8 mouse cellular contexts compared by ENCODE assay signal in genomic region chr11:101687351-101688301, GRCm38 (mm10). TPM values are rescaled to one million over a fixed set of nuclear protein-coding genes. Genes with fewer than 3 reads are reported as not detected.
DNase-seq lines count a peak whose midpoint lies in the region; ATAC-seq and TF ChIP-seq lines count a peak whose summit lies in the region.

No protein-coding gene starts in this region.

- no peak overlapping the region for H3K4me2 ChIP-seq in limb, embryonic 14.5 days (replicated peaks; ENCODE audit: low read depth, low read length, severe bottlenecking)
- H3K4me2 ChIP-seq in embryonic facial prominence, embryonic 15.5 days (replicated peaks) = peak overlapping the region; percentile 28
- H3K4me2 ChIP-seq in heart, embryonic 11.5 days = peak overlapping the region; percentile 7; the same call in 1 of the 2 replicates

- no peaks in the 10 kb centered on the region for H3K9me3 ChIP-seq in limb, embryonic 14.5 days (ENCODE audit: control insufficient read depth, low read length)
- H3K9me3 ChIP-seq in limb, embryonic 10.5 days (replicated peaks) = no peaks in the 10 kb centered on the region
- no peaks in the 10 kb centered on the region for H3K9me3 ChIP-seq in embryonic facial prominence, embryonic 15.5 days (replicated peaks)
- H3K9me3 ChIP-seq in heart, embryonic 11.5 days (replicated peaks; ENCODE audit: control insufficient read depth, low read length) = no peaks in the 10 kb centered on the region

- no peak for TF ChIP-seq POLR2A in limb, embryonic 14.5 days (IDR thresholded peaks at IDR 0.05; ENCODE audit: borderline replicate concordance, extremely low read depth, insufficient read depth, insufficient read length)

- H3K36me3 ChIP-seq in limb, embryonic 14.5 days (ENCODE audit: control insufficient read depth, insufficient read depth, low read length) = no peaks in the 10 kb centered on the region
- H3K36me3 ChIP-seq in limb, embryonic 10.5 days = no peaks in the 10 kb centered on the region
- no peaks in the 10 kb centered on the region for H3K36me3 ChIP-seq in embryonic facial prominence, embryonic 15.5 days
- H3K36me3 ChIP-seq in heart, embryonic 11.5 days (ENCODE audit: control insufficient read depth, insufficient read depth, low read length) = no peaks in the 10 kb centered on the region

- H3K4me3 ChIP-seq in limb, embryonic 14.5 days (replicated peaks; ENCODE audit: low read length) = no peak overlapping the region
- H3K4me3 ChIP-seq in limb, embryonic 10.5 days = no peak overlapping the region
- no peak overlapping the region for H3K4me3 ChIP-seq in embryonic facial prominence, embryonic 15.5 days (replicated peaks)
- peak overlapping the region; percentile 14; the same call in 1 of the 2 replicates for H3K4me3 ChIP-seq in heart, embryonic 11.5 days (ENCODE audit: low read depth, low read length)

- peak; percentile 64 for DNase-seq in limb, embryonic 14.5 days (ENCODE audit: low spot score)
- DNase-seq in limb, embryonic 10.5 days (ENCODE audit: low spot score) = no peak
- DNase-seq in layer of hippocampus, adult 18-20 months (ENCODE audit: low spot score in 2 of 2) = peak; percentile 86 to 93
- peak; percentile 76 for DNase-seq in lung, postnatal 25 days (ENCODE audit: low spot score)
- DNase-seq in testis, postnatal 10 days (ENCODE audit: low spot score) = peak; percentile 79
- DNase-seq in c-Kit-positive CD71-positive TER-119-positive erythroid progenitor cells, embryonic 14.5 days (ENCODE audit: low spot score) = no peak

- H3K9ac ChIP-seq in limb, embryonic 14.5 days (ENCODE audit: low read depth, low read length, severe bottlenecking) = no peak overlapping the region
- no peak overlapping the region for H3K9ac ChIP-seq in embryonic facial prominence, embryonic 15.5 days
- H3K9ac ChIP-seq in heart, embryonic 11.5 days (ENCODE audit: low read depth, low read length) = peak overlapping the region; percentile 23

- peaks cover 12% of the 10 kb centered on the region; the same call in 1 of the 2 replicates for H3K4me1 ChIP-seq in limb, embryonic 14.5 days (ENCODE audit: control insufficient read depth, insufficient read depth, low read length)
- H3K4me1 ChIP-seq in limb, embryonic 10.5 days = peaks cover 7% of the 10 kb centered on the region; the same call in 1 of the 2 replicates
- peaks cover 22% of the 10 kb centered on the region for H3K4me1 ChIP-seq in embryonic facial prominence, embryonic 15.5 days
- H3K4me1 ChIP-seq in heart, embryonic 11.5 days (ENCODE audit: control insufficient read depth, insufficient read depth, low read length) = peaks cover 10% of the 10 kb centered on the region

- peak overlapping the region; percentile 26; the same call in 1 of the 2 replicates for H3K27ac ChIP-seq in limb, embryonic 14.5 days (replicated peaks; ENCODE audit: low read depth, low read length)
- H3K27ac ChIP-seq in limb, embryonic 10.5 days = no peak overlapping the region
- peak overlapping the region; percentile 85 for H3K27ac ChIP-seq in embryonic facial prominence, embryonic 15.5 days (replicated peaks)
- peak overlapping the region; percentile 12; the same call in 1 of the 2 replicates for H3K27ac ChIP-seq in heart, embryonic 11.5 days (ENCODE audit: low read depth, low read length)

- ATAC-seq in limb, embryonic 14.5 days (ENCODE audit: low FRiP score, low read depth) = no peak
- peak; percentile 79 for ATAC-seq in embryonic facial prominence, embryonic 15.5 days (ENCODE audit: insufficient number of reproducible peaks, low FRiP score, low TSS enrichment, low read depth)
- ATAC-seq in heart, embryonic 11.5 days (replicated peaks; ENCODE audit: insufficient number of reproducible peaks, low FRiP score, low TSS enrichment) = 0 out of 2 replicates have a peak, but pooled peaks have one; percentile 18

- WGBS in limb, embryonic 14.5 days = 62% methylated on average over 13 of the region's 13 CpGs
- 68% methylated on average over 13 of the region's 13 CpGs for WGBS in limb, embryonic 10.5 days
- WGBS in embryonic facial prominence, embryonic 15.5 days = 35% methylated on average over 13 of the region's 13 CpGs
- WGBS in heart, embryonic 11.5 days (ENCODE audit: insufficient replicate concordance) = 32% methylated on average over 13 of the region's 13 CpGs

- H3K27me3 ChIP-seq in limb, embryonic 14.5 days (ENCODE audit: control insufficient read depth, insufficient read depth, low read length) = no peaks in the 10 kb centered on the region
- no peaks in the 10 kb centered on the region for H3K27me3 ChIP-seq in limb, embryonic 10.5 days (ENCODE audit: low read depth, poor library complexity, severe bottlenecking)
- H3K27me3 ChIP-seq in embryonic facial prominence, embryonic 15.5 days = no peaks in the 10 kb centered on the region
- no peaks in the 10 kb centered on the region for H3K27me3 ChIP-seq in heart, embryonic 11.5 days (ENCODE audit: control insufficient read depth, insufficient read depth, low read length)

RNA-seq across cellular contexts. Expression of gene Arl4d, which starts 22.3 kb away (rescaled TPM):
- 3.0 and 4.2 TPM in 2 replicates for polyA plus RNA-seq in limb, embryonic 14.5 days (2012; rRNA removed)
- 2.5 and 3.6 TPM in 2 replicates for polyA plus RNA-seq in limb, embryonic 14.5 days (2014; fragmentation: Nextera tagmentation; extraction: Ambion mirVana)
- polyA plus RNA-seq in limb, embryonic 10.5 days (2016; fragmentation: Nextera tagmentation; extraction: Ambion mirVana) = 1.9 and 2.4 TPM in 2 replicates
- 6.0 and 6.9 TPM in 2 replicates for polyA plus RNA-seq in embryonic facial prominence, embryonic 15.5 days (2015; fragmentation: Nextera tagmentation; extraction: Ambion mirVana)
- polyA plus RNA-seq in heart, embryonic 11.5 days (2014; fragmentation: Nextera tagmentation; extraction: Ambion mirVana) = 9.4 and 10.5 TPM in 2 replicates
- total RNA-seq in layer of hippocampus, adult 18-20 months (2021) = 10 to 100 TPM; 16.8 to 32.1 TPM

RNA-seq across cellular contexts. Expression of gene Dhx8, which starts 45.1 kb away (rescaled TPM):
- polyA plus RNA-seq in limb, embryonic 14.5 days (2012; rRNA removed) = 25.0 and 27.0 TPM in 2 replicates
- polyA plus RNA-seq in limb, embryonic 14.5 days (2014; fragmentation: Nextera tagmentation; extraction: Ambion mirVana) = 29.2 and 33.7 TPM in 2 replicates
- polyA plus RNA-seq in limb, embryonic 10.5 days (2016; fragmentation: Nextera tagmentation; extraction: Ambion mirVana) = 51.7 and 60.5 TPM in 2 replicates
- 32.4 and 36.4 TPM in 2 replicates for polyA plus RNA-seq in embryonic facial prominence, embryonic 15.5 days (2015; fragmentation: Nextera tagmentation; extraction: Ambion mirVana)
- polyA plus RNA-seq in heart, embryonic 11.5 days (2014; fragmentation: Nextera tagmentation; extraction: Ambion mirVana) = 24.3 and 26.1 TPM in 2 replicates
- total RNA-seq in layer of hippocampus, adult 18-20 months (2021) = 10 to 100 TPM; 35.2 to 35.9 TPM

Comparison
In these comparisons a context has a peak if more than half of its experiments do, and no peak if none do; other contexts are left out.
1. DNase-seq: peak in limb, embryonic 14.5 days (single experiment), layer of hippocampus, adult 18-20 months (2 of 2), lung, postnatal 25 days (single experiment) and testis, postnatal 10 days (single experiment); none in limb, embryonic 10.5 days (single experiment) and c-Kit-positive CD71-positive TER-119-positive erythroid progenitor cells, embryonic 14.5 days (single experiment).